8 mouse cellular contexts compared by ENCODE assay signal in the genomic region with DNA sequence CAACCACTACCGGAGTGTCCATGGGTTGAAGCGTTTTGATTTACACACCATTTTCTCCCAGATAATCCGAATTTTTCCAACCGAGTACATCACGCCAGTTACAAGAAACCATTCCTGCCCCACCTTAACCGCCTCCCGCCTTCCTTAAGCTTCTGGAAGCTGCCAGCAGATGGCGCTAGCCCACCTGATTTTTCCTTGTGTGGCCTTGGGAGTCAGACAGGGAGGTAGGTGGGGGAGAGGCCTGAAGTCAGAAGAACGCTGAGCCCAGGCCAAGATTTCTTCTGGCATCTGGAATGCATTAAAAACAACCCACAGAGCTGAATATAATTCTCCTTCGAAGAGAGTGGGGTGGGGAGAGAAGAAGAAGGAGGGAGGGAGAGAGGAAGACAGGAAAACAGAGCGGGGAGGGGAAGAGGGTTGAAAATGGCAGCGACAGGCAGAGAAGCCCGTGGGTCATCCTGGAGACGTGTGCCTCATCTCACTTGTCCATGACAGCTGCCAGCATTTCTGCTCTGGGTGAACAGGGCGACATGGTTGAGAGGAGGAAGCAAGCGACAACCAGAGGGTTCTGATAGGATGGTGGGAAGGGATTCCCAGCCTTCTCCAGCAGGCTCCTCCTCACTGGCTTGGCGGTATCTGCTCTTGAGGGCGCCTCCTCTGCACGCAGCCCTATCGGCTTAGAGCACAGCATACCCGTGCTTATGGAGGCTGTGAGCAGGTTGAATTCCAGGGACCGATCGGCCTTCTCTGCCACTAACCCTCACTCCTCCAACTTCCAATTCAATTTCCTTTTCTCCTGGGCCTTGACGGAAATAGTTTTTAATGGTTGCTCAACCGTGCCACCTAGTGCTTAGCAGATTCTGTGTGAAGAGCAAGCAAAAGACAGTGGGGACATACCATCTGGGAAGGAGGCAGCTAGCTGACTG. TPM values are rescaled to one million over a fixed set of nuclear protein-coding genes. Genes with fewer than 3 reads are reported as not detected.
DNase-seq lines count a peak whose midpoint lies in the region; ATAC-seq and TF ChIP-seq lines count a peak whose summit lies in the region.

No protein-coding gene starts in this region.

- H3K4me1 ChIP-seq in ES-E14 (ENCODE audit: control insufficient read depth in 2 of 2, insufficient read depth in 2 of 2, low read length in 2 of 2, poor library complexity in 1 of 2), result no peaks in the 10 kb centered on the region
- H3K4me1 ChIP-seq in forebrain, embryonic 16.5 days (replicated peaks; ENCODE audit: control insufficient read depth, insufficient read depth, low read length), result peaks cover 7% of the 10 kb centered on the region
- peaks cover 4% of the 10 kb centered on the region for H3K4me1 ChIP-seq in lung, adult 2 months (ENCODE audit: control insufficient read depth, insufficient read depth, low read length)

- 31% methylated on average over 25 of the region's 25 CpGs for WGBS in forebrain, embryonic 16.5 days
- WGBS in lung, adult 2 months, result 24% methylated on average over 25 of the region's 25 CpGs

- H3K27ac ChIP-seq in ES-E14 (ENCODE audit: insufficient read depth, low read depth, low read length, poor library complexity, severe bottlenecking), result no peak overlapping the region
- H3K27ac ChIP-seq in forebrain, embryonic 16.5 days (ENCODE audit: low read length), result peak overlapping the region; percentile 46; the same call in 1 of the 2 replicates
- H3K27ac ChIP-seq in layer of hippocampus, adult 2 months, result peak overlapping the region; percentile 87

- DNase-seq in ES-E14 (ENCODE audit: low read depth, low spot score), result peak; percentile 95
- peak; percentile 80 for DNase-seq in cerebellum, adult 11 months
- DNase-seq in heart, postnatal 36 days, result peak; percentile 93 to 95
- DNase-seq in layer of hippocampus, adult 2 months (ENCODE audit: low spot score in 2 of 2), result peak; percentile 91 to 95
- DNase-seq in lung, adult 2 months, result peak; percentile 92
- DNase-seq in ovary, postnatal 14 days (ENCODE audit: low spot score), result peak; percentile 96
- peak; percentile 56 for DNase-seq in thymus, postnatal 25 days

- no peaks in the 10 kb centered on the region for H3K27me3 ChIP-seq in forebrain, embryonic 16.5 days (replicated peaks; ENCODE audit: control insufficient read depth, insufficient read depth, low read length)

- H3K4me2 ChIP-seq in forebrain, embryonic 16.5 days (ENCODE audit: low read length), result peak overlapping the region; percentile 45

- TF ChIP-seq CTCF in layer of hippocampus, adult 2 months (conservative IDR thresholded peaks at IDR 0.05), result peak; percentile 86
- TF ChIP-seq CTCF in lung, adult 2 months (IDR thresholded peaks at IDR 0.05; ENCODE audit: insufficient read depth, low read length), result peak; percentile 90

- peak; percentile 15; the same call in 1 of the 2 replicates for TF ChIP-seq POLR2A in lung, adult 2 months (IDR thresholded peaks at IDR 0.05; ENCODE audit: borderline replicate concordance, extremely low read depth, low read depth, low read length)

- ATAC-seq in forebrain, embryonic 16.5 days, result peak; percentile 93

- in situ Hi-C loops in ES-E14 (cut with MboI; ENCODE audit: low sequenced_read_pairs in 2 of 2, unreplicated experiment in 2 of 2), result loop anchor here (5.0 to 10.0 kb wide), 2 partner anchors 211 to 223 kb away; no protein-coding TSS in a partner anchor

- peak overlapping the region in 1 of 2 experiments; percentile 34; a peak in 2 of 4 replicates for H3K4me3 ChIP-seq in ES-E14 (ENCODE audit: insufficient read depth in 1 of 2, low read depth in 1 of 2, low read length in 2 of 2, poor library complexity in 1 of 2, severe bottlenecking in 1 of 2)
- peak overlapping the region; percentile 35 for H3K4me3 ChIP-seq in forebrain, embryonic 16.5 days (replicated peaks; ENCODE audit: low read length)
- peak overlapping the region; percentile 46 for H3K4me3 ChIP-seq in layer of hippocampus, adult 2 months
- peak overlapping the region; percentile 21 for H3K4me3 ChIP-seq in lung, adult 2 months (replicated peaks; ENCODE audit: extremely low read depth, low read depth, low read length)

- no peaks in the 10 kb centered on the region for H3K9me3 ChIP-seq in ES-E14 (ENCODE audit: control insufficient read depth, insufficient read depth, low read depth, low read length)
- H3K9me3 ChIP-seq in forebrain, embryonic 16.5 days (ENCODE audit: control insufficient read depth, low read length), result no peaks in the 10 kb centered on the region

- H3K9ac ChIP-seq in ES-E14 (ENCODE audit: insufficient read depth, low read depth, low read length, poor library complexity, severe bottlenecking), result peak overlapping the region; percentile 52; the same call in 1 of the 2 replicates
- peak overlapping the region; percentile 33; the same call in 1 of the 2 replicates for H3K9ac ChIP-seq in forebrain, embryonic 16.5 days (replicated peaks; ENCODE audit: low read depth, low read length)

- no peaks in the 10 kb centered on the region for H3K36me3 ChIP-seq in ES-E14 (ENCODE audit: control insufficient read depth, insufficient read depth, low read length, poor library complexity, severe bottlenecking)
- no peaks in the 10 kb centered on the region for H3K36me3 ChIP-seq in forebrain, embryonic 16.5 days (ENCODE audit: control insufficient read depth, insufficient read depth)

- intact Hi-C loops in heart, postnatal 36 days (cut with DNase I), result loop anchor here (1.0 to 5.0 kb wide), 6 partner anchors 61 to 251 kb away; no protein-coding TSS in a partner anchor

TF ChIP-seq in ES-E14, 5 proteins besides CTCF, POLR2A, EP300 and RAD21:
- TF ChIP-seq MAFK (IDR thresholded peaks at IDR 0.05; ENCODE audit: insufficient read depth, low read depth, low read length) (no peak), ZC3H11A (IDR thresholded peaks at IDR 0.05; ENCODE audit: borderline replicate concordance, low read depth, low read length) (peak; percentile 68; the same call in 1 of the 2 replicates)

RNA-seq across cellular contexts. Expression of a gene that starts 29.7 kb away (rescaled TPM):
- 1.1 and 1.6 TPM in 2 replicates for total RNA-seq in ES-E14 (2012; rRNA removed)
- 0.36 TPM in 1 of 2 replicates, not detected in the other for polyA plus RNA-seq in forebrain, embryonic 16.5 days (2015; fragmentation: Nextera tagmentation; extraction: Ambion mirVana)
- total RNA-seq in heart, postnatal 36 days (2021), result not detected
- total RNA-seq in layer of hippocampus, adult 2 months (2021), result not detected
- 0.18 and 0.73 TPM in 2 replicates for polyA plus RNA-seq in lung, adult 2 months (2012; rRNA removed)

RNA-seq across cellular contexts. Expression of a gene that starts 42.1 kb away (rescaled TPM):
- total RNA-seq in ES-E14 (2012; rRNA removed), result 62.5 and 68.5 TPM in 2 replicates
- 55.0 and 64.9 TPM in 2 replicates for polyA plus RNA-seq in forebrain, embryonic 16.5 days (2015; fragmentation: Nextera tagmentation; extraction: Ambion mirVana)
- total RNA-seq in heart, postnatal 36 days (2021), result 10 to 100 TPM; 18.6 to 18.8 TPM
- total RNA-seq in layer of hippocampus, adult 2 months (2021), result 10 to 100 TPM; 27.6 to 30.5 TPM
- 12.9 and 21.4 TPM in 2 replicates for polyA plus RNA-seq in lung, adult 2 months (2012; rRNA removed)
